Mouse (Mus musculus) ES-E14 (cell line): ENCODE data around the gene Nrg4.

ENCODE experiments used
- CHD2 ChIP-seq: IDR thresholded peaks from 2 replicates; pipeline ENCODE4 v1.6.1; 2014; ENCODE audit warnings: mild to moderate bottlenecking, low read depth, low read length, inconsistent platforms
- HCFC1 ChIP-seq: IDR thresholded peaks from 2 replicates; pipeline ENCODE4 v1.6.1; 2012; ENCODE audit warnings: low read length, inconsistent platforms, borderline replicate concordance; ENCODE audit not compliant: insufficient read depth
- MAFK ChIP-seq: IDR thresholded peaks from 2 replicates; pipeline ENCODE4 v1.6.1; 2014; ENCODE audit warnings: mild to moderate bottlenecking, low read depth, low read length, inconsistent platforms; ENCODE audit not compliant: insufficient read depth
- ZC3H11A ChIP-seq: IDR thresholded peaks from 2 replicates; pipeline ENCODE4 v1.6.1; 2012; ENCODE audit warnings: low read depth, mild to moderate bottlenecking, inconsistent platforms, low read length, borderline replicate concordance
- ZNF384 ChIP-seq: IDR thresholded peaks from 2 replicates; pipeline ENCODE4 v1.6.1; 2012; ENCODE audit warnings: low read depth, low read length, inconsistent platforms

- no peak for TF ChIP-seq ZC3H11A
- TF ChIP-seq CHD2: no peak
- TF ChIP-seq MAFK: no peak
- no peak for TF ChIP-seq ZNF384
- TF ChIP-seq HCFC1: no peak
Observed at GRCm38 (mm10) chr9:55198260-55198659, 128.4 kb downstream of the Nrg4 start.
